Mouse (Mus musculus) hindbrain, embryonic 13.5 days (tissue): ENCODE results near the gene Bcdin3d. TPM values are rescaled to one million over a fixed set of nuclear protein-coding genes. Genes with fewer than 3 reads are reported as not detected.

Source experiments
- polyA plus RNA-seq: library from polyadenylated mRNA; unstranded; fragments of >200 nt; fragmentation: Nextera tagmentation; extraction: Ambion mirVana; gene quantifications from 2 replicates; pipeline ENCODE4 v1.2.1, GENCODE M21; 2015

Bcdin3d gene
- polyA plus RNA-seq, 1 experiment from 2014 or later: 22.6 TPM

Other genes with a start within 250 kb of the Bcdin3d start
- 0.52 and 0.91 TPM in 2 replicates for gene Kcnh3, start 249.9 kb downstream of the Bcdin3d start, polyA plus RNA-seq
- 195 and 208 TPM in 2 replicates for gene Mcrs1, start 222.8 kb downstream of the Bcdin3d start, polyA plus RNA-seq
- gene Prpf40b, start 179.6 kb downstream of the Bcdin3d start, polyA plus RNA-seq: 116 and 124 TPM in 2 replicates
- 0.47 and 0.69 TPM in 2 replicates for gene Fam186b, start 178.8 kb downstream of the Bcdin3d start, polyA plus RNA-seq
- 8.2 and 8.8 TPM in 2 replicates for gene Fmnl3, start 104.2 kb downstream of the Bcdin3d start, polyA plus RNA-seq
- 255 and 257 TPM in 2 replicates for gene Tmbim6, start 81.8 kb downstream of the Bcdin3d start, polyA plus RNA-seq
- gene Nckap5l, start 17.0 kb downstream of the Bcdin3d start, polyA plus RNA-seq: 12.3 and 13.6 TPM in 2 replicates
- 16.5 and 16.6 TPM in 2 replicates for gene Faim2, start 53.4 kb upstream of the Bcdin3d start, polyA plus RNA-seq
- gene Aqp2, start 104.3 kb upstream of the Bcdin3d start, polyA plus RNA-seq: not detected in 2 replicates
- 2.1 and 2.5 TPM in 2 replicates for gene Aqp5, start 116.1 kb upstream of the Bcdin3d start, polyA plus RNA-seq
- gene Aqp6, start 126.7 kb upstream of the Bcdin3d start, polyA plus RNA-seq: 2.6 and 3.2 TPM in 2 replicates
- 97.6 and 102 TPM in 2 replicates for gene Racgap1, start 176.9 kb upstream of the Bcdin3d start, polyA plus RNA-seq
- gene Asic1, start 195.6 kb upstream of the Bcdin3d start, polyA plus RNA-seq: 58.3 and 63.0 TPM in 2 replicates
- 134 and 145 TPM in 2 replicates for gene Smarcd1, start 227.4 kb upstream of the Bcdin3d start, polyA plus RNA-seq
- gene Gm17349, start 230.8 kb upstream of the Bcdin3d start, polyA plus RNA-seq: not detected in 2 replicates
- gene Gpd1, start 242.8 kb upstream of the Bcdin3d start, polyA plus RNA-seq: 1.6 and 2.1 TPM in 2 replicates